Mouse (Mus musculus): ENCODE data around the gene Stx5a. TPM values are rescaled to one million over a fixed set of nuclear protein-coding genes. Genes with fewer than 3 reads are reported as not detected.
"Not testable (repeated sequence)": the region's sequence is repeated elsewhere in the genome, so short reads cannot be mapped to it uniquely, and the experiment has no call there.

The Stx5a gene
- polyA plus RNA-seq, 1 experiment from 2014 or later = 106 TPM

GRCm38 (mm10) chr19:8722021-8722420 is 19.2 kb upstream of the Stx5a start:
- peak overlapping the region; percentile 93 for H3K27ac ChIP-seq
- peaks cover 26% of the 10 kb centered on the region for H3K4me1 ChIP-seq (replicated peaks)
- WGBS = 63% methylated on average over 4 of the region's 4 CpGs
- peaks cover 31% of the 10 kb centered on the region for H3K36me3 ChIP-seq
- H3K9me3 ChIP-seq = no peaks in the 10 kb centered on the region
- H3K4me3 ChIP-seq = peak overlapping the region; percentile 72
- no peaks in the 10 kb centered on the region for H3K27me3 ChIP-seq (ENCODE audit: insufficient read depth, poor library complexity, severe bottlenecking)
- DNase-seq (ENCODE audit: low spot score) = no peak

- Histone ChIP-seq H3K9me3 (no peaks in the 10 kb centered on the region), H3K4me1 (replicated peaks) (peaks cover 26% of the 10 kb centered on the region), H3K27ac (peak overlapping the region; percentile 93), H3K27me3 (ENCODE audit: insufficient read depth, poor library complexity, severe bottlenecking) (no peaks in the 10 kb centered on the region), H3K36me3 (peaks cover 32% of the 10 kb centered on the region), H3K4me3 (peak overlapping the region; percentile 72)
- 3% methylated on average over 5 of the region's 5 CpGs for WGBS
- DNase-seq (ENCODE audit: low spot score) = no peak
These were observed 18.7 kb upstream of the Stx5a start for GRCm38 (mm10) chr19:8722559-8722906.

GRCm38 (mm10) chr19:8722907-8723573 is 18.2 kb upstream of the Stx5a start, which contains the start of gene Slc3a2:
Gene Slc3a2 (minus strand): TSS chr19:8723369.
- Histone ChIP-seq H3K36me3 (peaks cover 32% of the 10 kb centered on the region), H3K4me1 (replicated peaks) (peaks cover 26% of the 10 kb centered on the region), H3K27ac (peak within 1 kb of the TSS; percentile 93), H3K4me3 (peak within 1 kb of the TSS; percentile 72), H3K27me3 (ENCODE audit: insufficient read depth, poor library complexity, severe bottlenecking) (no peaks in the 10 kb centered on the region), H3K9me3 (no peaks in the 10 kb centered on the region)
- DNase-seq (ENCODE audit: low spot score) = peak; percentile 97
- under 1% methylated on average over 50 of the region's 50 CpGs for WGBS

GRCm38 (mm10) chr19:8723574-8724346 is 17.5 kb upstream of the Stx5a start:
- Histone ChIP-seq H3K27ac (peak overlapping the region; percentile 93), H3K9me3 (no peaks in the 10 kb centered on the region), H3K27me3 (ENCODE audit: insufficient read depth, poor library complexity, severe bottlenecking) (no peaks in the 10 kb centered on the region), H3K4me3 (peak overlapping the region; percentile 72), H3K4me1 (replicated peaks) (peaks cover 26% of the 10 kb centered on the region), H3K36me3 (peaks cover 32% of the 10 kb centered on the region)
- under 1% methylated on average over 20 of the region's 20 CpGs for WGBS
- peak; percentile 28 for DNase-seq (ENCODE audit: low spot score)

- 6% methylated on average over 2 of the region's 2 CpGs for WGBS
- Histone ChIP-seq H3K36me3 (peaks cover 32% of the 10 kb centered on the region), H3K4me3 (peak overlapping the region; percentile 72), H3K9me3 (no peaks in the 10 kb centered on the region), H3K4me1 (replicated peaks) (peaks cover 26% of the 10 kb centered on the region), H3K27me3 (ENCODE audit: insufficient read depth, poor library complexity, severe bottlenecking) (no peaks in the 10 kb centered on the region), H3K27ac (peak overlapping the region; percentile 93)
- DNase-seq (ENCODE audit: low spot score) = no peak
These were observed 16.8 kb upstream of the Stx5a start for GRCm38 (mm10) chr19:8724392-8724791.

GRCm38 (mm10) chr19:8725081-8725613 is 16.1 kb upstream of the Stx5a start:
- Histone ChIP-seq H3K4me3 (peak overlapping the region; percentile 72), H3K27ac (no peak overlapping the region), H3K4me1 (replicated peaks) (peaks cover 26% of the 10 kb centered on the region), H3K36me3 (peaks cover 32% of the 10 kb centered on the region), H3K27me3 (ENCODE audit: insufficient read depth, poor library complexity, severe bottlenecking) (no peaks in the 10 kb centered on the region), H3K9me3 (no peaks in the 10 kb centered on the region)
- no peak for DNase-seq (ENCODE audit: low spot score)
- WGBS = 61% methylated on average over 4 of the region's 4 CpGs

GRCm38 (mm10) chr19:8726609-8727390 is 14.4 kb upstream of the Stx5a start:
- Histone ChIP-seq H3K27me3 (ENCODE audit: insufficient read depth, poor library complexity, severe bottlenecking) (no peaks in the 10 kb centered on the region), H3K27ac (no peak overlapping the region), H3K4me1 (replicated peaks) (peaks cover 26% of the 10 kb centered on the region), H3K4me3 (no peak overlapping the region), H3K9me3 (no peaks in the 10 kb centered on the region), H3K36me3 (peaks cover 32% of the 10 kb centered on the region)
- DNase-seq (ENCODE audit: low spot score) = no peak
- WGBS = 13% methylated on average over 3 of the region's 3 CpGs

GRCm38 (mm10) chr19:8727495-8728114 is 13.6 kb upstream of the Stx5a start:
- Histone ChIP-seq H3K4me3 (no peak overlapping the region), H3K27ac (no peak overlapping the region), H3K4me1 (replicated peaks) (peaks cover 18% of the 10 kb centered on the region), H3K36me3 (peaks cover 32% of the 10 kb centered on the region), H3K9me3 (no peaks in the 10 kb centered on the region), H3K27me3 (ENCODE audit: insufficient read depth, poor library complexity, severe bottlenecking) (no peaks in the 10 kb centered on the region)
- DNase-seq (ENCODE audit: low spot score) = no peak
- WGBS = 29% methylated on average over 5 of the region's 5 CpGs

GRCm38 (mm10) chr19:8728335-8729099 is 12.7 kb upstream of the Stx5a start:
- not testable (repeated sequence) for H3K4me3 ChIP-seq; DNase-seq (ENCODE audit: low spot score); H3K27ac ChIP-seq; H3K27me3 ChIP-seq (ENCODE audit: insufficient read depth, poor library complexity, severe bottlenecking); H3K9me3 ChIP-seq
- Histone ChIP-seq H3K36me3 (peaks cover 32% of the 10 kb centered on the region), H3K4me1 (replicated peaks) (peaks cover 18% of the 10 kb centered on the region)
- 47% methylated on average over 3 of the region's 3 CpGs for WGBS

- H3K36me3 ChIP-seq = peaks cover 20% of the 10 kb centered on the region
- DNase-seq (ENCODE audit: low spot score) = no peak
- peaks cover 14% of the 10 kb centered on the region for H3K4me1 ChIP-seq (replicated peaks)
- 76% methylated on average over 3 of the region's 3 CpGs for WGBS
- H3K4me3 ChIP-seq = no peak overlapping the region
- H3K27me3 ChIP-seq (ENCODE audit: insufficient read depth, poor library complexity, severe bottlenecking) = no peaks in the 10 kb centered on the region
- H3K27ac ChIP-seq = no peak overlapping the region
- no peaks in the 10 kb centered on the region for H3K9me3 ChIP-seq
These were observed 6.9 kb upstream of the Stx5a start for GRCm38 (mm10) chr19:8734334-8734733.

- H3K27ac ChIP-seq = peak within 1 kb of the TSS; percentile 84
- peaks cover 16% of the 10 kb centered on the region for H3K4me1 ChIP-seq (replicated peaks)
- H3K9me3 ChIP-seq = no peaks in the 10 kb centered on the region
- DNase-seq (ENCODE audit: low spot score) = peak; percentile 90
- H3K36me3 ChIP-seq = peaks cover 32% of the 10 kb centered on the region
- peak within 1 kb of the TSS; percentile 96 for H3K4me3 ChIP-seq
- WGBS = under 1% methylated on average over 32 of the region's 32 CpGs
- H3K27me3 ChIP-seq (ENCODE audit: insufficient read depth, poor library complexity, severe bottlenecking) = no peaks in the 10 kb centered on the region
These were observed 5.6 kb upstream of the Stx5a start, which contains the start of gene Wdr74 for GRCm38 (mm10) chr19:8735389-8736159. Gene Wdr74 (plus strand): TSS chr19:8735827.
